Mouse (Mus musculus) hindbrain, embryonic 12.5 days (tissue): Measurements from ENCODE around the gene Med25. TPM values are rescaled to one million over a fixed set of nuclear protein-coding genes. Genes with fewer than 3 reads are reported as not detected.

Source experiments
- ATAC-seq: fragments of 200-750 bp; cut with Nextera tagmentation; 2 replicates; pipeline ENCODE4 v1.8.0; 2017; ENCODE audit warnings: moderate TSS enrichment; ENCODE audit not compliant: low FRiP score
- H3K27ac ChIP-seq: fragments of 300-500 bp; sonication (generic); 2 replicates; pipeline ENCODE4 v1.5.1; 2016; ENCODE audit warnings: mild to moderate bottlenecking
- H3K27me3 ChIP-seq: fragments of 300-500 bp; sonication (generic); 2 replicates; pipeline ENCODE4 v1.6.1; 2016; ENCODE audit warnings: mild to moderate bottlenecking
- H3K36me3 ChIP-seq: fragments of 300-500 bp; sonication (generic); 2 replicates; pipeline ENCODE4 v1.6.1; 2016; ENCODE audit warnings: mild to moderate bottlenecking
- H3K4me1 ChIP-seq: fragments of 300-500 bp; sonication (generic); 2 replicates; pipeline ENCODE4 v1.6.1; 2016
- H3K4me2 ChIP-seq: fragments of 300-500 bp; sonication (generic); replicated peaks from 2 replicates; pipeline ENCODE4 v1.6.1; 2016; ENCODE audit warnings: mild to moderate bottlenecking
- H3K4me3 ChIP-seq: fragments of 300-500 bp; sonication (generic); 2 replicates; pipeline ENCODE4 v1.5.1; 2016; ENCODE audit warnings: mild to moderate bottlenecking
- H3K9ac ChIP-seq: fragments of 300-500 bp; sonication (generic); 2 replicates; pipeline ENCODE4 v1.6.1; 2016; ENCODE audit warnings: mild to moderate bottlenecking, moderate library complexity
- H3K9me3 ChIP-seq: fragments of 300-500 bp; sonication (generic); replicated peaks from 2 replicates; pipeline ENCODE4 v1.6.1; 2016; ENCODE audit warnings: mild to moderate bottlenecking
- WGBS: fragments of 180-500 bp; shearing (Covaris S2); methylation state at CpG from one replicate; pipeline ENCODE4 v1.1.7; 2016; 5-methylcytosine and 5-hydroxymethylcytosine counted together
- polyA plus RNA-seq: library from polyadenylated mRNA; unstranded; fragments of >200 nt; fragmentation: Nextera tagmentation; extraction: Ambion mirVana; gene quantifications from 2 replicates; pipeline ENCODE4 v1.2.1, GENCODE M21; 2016

Med25 gene
- polyA plus RNA-seq, 1 experiment from 2014 or later: 153 TPM

- ATAC-seq: no peak
- Histone ChIP-seq H3K4me3 (no peak overlapping the region), H3K27me3 (no peaks in the 10 kb centered on the region), H3K27ac (no peak overlapping the region), H3K36me3 (peaks cover 6% of the 10 kb centered on the region), H3K9ac (no peak overlapping the region), H3K4me2 (peak overlapping the region; percentile 78; the same call in 1 of the 2 replicates), H3K4me1 (peaks cover 54% of the 10 kb centered on the region), H3K9me3 (no peaks in the 10 kb centered on the region)
- 92% methylated on average over 12 of the region's 12 CpGs for WGBS
Observed at GRCm38 (mm10) chr7:44851625-44852234, 40.8 kb downstream of the Med25 start.

- ATAC-seq: no peak
- Histone ChIP-seq H3K4me3 (peak overlapping the region; percentile 70), H3K4me2 (peak overlapping the region; percentile 78), H3K27me3 (no peaks in the 10 kb centered on the region), H3K9ac (peak overlapping the region; percentile 76), H3K9me3 (no peaks in the 10 kb centered on the region), H3K36me3 (peaks cover 13% of the 10 kb centered on the region), H3K4me1 (peaks cover 49% of the 10 kb centered on the region), H3K27ac (peak overlapping the region; percentile 97; the same call in 1 of the 2 replicates)
- WGBS: 83% methylated on average over 8 of the region's 8 CpGs
Observed at GRCm38 (mm10) chr7:44850789-44851624, 41.5 kb downstream of the Med25 start.

- Histone ChIP-seq H3K27me3 (no peaks in the 10 kb centered on the region), H3K4me2 (peak overlapping the region; percentile 78), H3K36me3 (peaks cover 21% of the 10 kb centered on the region), H3K9ac (peak overlapping the region; percentile 76), H3K4me3 (peak overlapping the region; percentile 70), H3K9me3 (no peaks in the 10 kb centered on the region), H3K27ac (peak overlapping the region; percentile 97), H3K4me1 (peaks cover 46% of the 10 kb centered on the region)
- ATAC-seq: peak; percentile 39
- WGBS: 0% methylated on average over 31 of the region's 33 CpGs
Observed at GRCm38 (mm10) chr7:44850146-44850545, 42.4 kb downstream of the Med25 start.

GRCm38 (mm10) chr7:44849416-44850111 is 42.9 kb downstream of the Med25 start:
- peaks cover 27% of the 10 kb centered on the region for H3K36me3 ChIP-seq
- no peaks in the 10 kb centered on the region for H3K27me3 ChIP-seq
- peak overlapping the region; percentile 78 for H3K4me2 ChIP-seq
- under 1% methylated on average over 41 of the region's 41 CpGs for WGBS
- H3K9me3 ChIP-seq: no peaks in the 10 kb centered on the region
- peaks cover 40% of the 10 kb centered on the region for H3K4me1 ChIP-seq
- peak overlapping the region; percentile 76 for H3K9ac ChIP-seq
- peak overlapping the region; percentile 70 for H3K4me3 ChIP-seq
- H3K27ac ChIP-seq: peak overlapping the region; percentile 97
- peak; percentile 76 for ATAC-seq

GRCm38 (mm10) chr7:44848561-44849415 is 43.7 kb downstream of the Med25 start, which contains the start of the genes Akt1s1 and Tbc1d17:
Gene Akt1s1 (plus strand): TSS chr7:44848991.
Gene Tbc1d17 (minus strand): TSS chr7:44849079.
- Histone ChIP-seq H3K4me3 (peak within 1 kb of the TSS; percentile 70), H3K4me1 (peaks cover 33% of the 10 kb centered on the region), H3K9ac (peak within 1 kb of the TSS; percentile 76), H3K36me3 (peaks cover 35% of the 10 kb centered on the region), H3K9me3 (no peaks in the 10 kb centered on the region), H3K27ac (peak within 1 kb of the TSS; percentile 97), H3K4me2 (peak within 1 kb of the TSS; percentile 78), H3K27me3 (no peaks in the 10 kb centered on the region)
- ATAC-seq: peak; percentile 81
- under 1% methylated on average over 54 of the region's 54 CpGs for WGBS

GRCm38 (mm10) chr7:44847772-44848171 is 44.7 kb downstream of the Med25 start:
- peak overlapping the region; percentile 70 for H3K4me3 ChIP-seq
- peaks cover 25% of the 10 kb centered on the region for H3K4me1 ChIP-seq
- 81% methylated on average over 5 of the region's 5 CpGs for WGBS
- no peak overlapping the region for H3K27ac ChIP-seq
- ATAC-seq: no peak
- H3K36me3 ChIP-seq: peaks cover 43% of the 10 kb centered on the region
- H3K27me3 ChIP-seq: no peaks in the 10 kb centered on the region
- H3K9me3 ChIP-seq: no peaks in the 10 kb centered on the region
- peak overlapping the region; percentile 78 for H3K4me2 ChIP-seq
- H3K9ac ChIP-seq: peak overlapping the region; percentile 59

- 89% methylated on average over 7 of the region's 7 CpGs for WGBS
- Histone ChIP-seq H3K27ac (no peak overlapping the region), H3K4me3 (no peak overlapping the region), H3K4me2 (no peak overlapping the region), H3K27me3 (peaks cover 4% of the 10 kb centered on the region; the same call in 1 of the 2 replicates), H3K4me1 (peaks cover 21% of the 10 kb centered on the region), H3K9me3 (no peaks in the 10 kb centered on the region), H3K36me3 (peaks cover 49% of the 10 kb centered on the region), H3K9ac (peak overlapping the region; percentile 35; the same call in 1 of the 2 replicates)
- no peak for ATAC-seq
Observed at GRCm38 (mm10) chr7:44846804-44847203, 45.7 kb downstream of the Med25 start.

- ATAC-seq: no peak
- Histone ChIP-seq H3K9ac (no peak overlapping the region), H3K4me1 (peaks cover 16% of the 10 kb centered on the region), H3K36me3 (peaks cover 65% of the 10 kb centered on the region), H3K9me3 (no peaks in the 10 kb centered on the region), H3K4me3 (no peak overlapping the region), H3K4me2 (no peak overlapping the region), H3K27me3 (peaks cover 22% of the 10 kb centered on the region), H3K27ac (no peak overlapping the region)
- 92% methylated on average over 10 of the region's 10 CpGs for WGBS
Observed at GRCm38 (mm10) chr7:44845006-44845405, 47.5 kb downstream of the Med25 start.

- peaks cover 65% of the 10 kb centered on the region for H3K36me3 ChIP-seq
- ATAC-seq: no peak
- H3K27ac ChIP-seq: no peak overlapping the region
- peaks cover 16% of the 10 kb centered on the region for H3K4me1 ChIP-seq
- peaks cover 46% of the 10 kb centered on the region for H3K27me3 ChIP-seq
- H3K4me2 ChIP-seq: no peak overlapping the region
- no peak overlapping the region for H3K4me3 ChIP-seq
- no peaks in the 10 kb centered on the region for H3K9me3 ChIP-seq
- no peak overlapping the region for H3K9ac ChIP-seq
- 90% methylated on average over 8 of the region's 8 CpGs for WGBS
Observed at GRCm38 (mm10) chr7:44841825-44842463, 50.6 kb downstream of the Med25 start.

- ATAC-seq: no peak
- no peak overlapping the region for H3K27ac ChIP-seq
- H3K9ac ChIP-seq: peak overlapping the region; percentile 49; the same call in 1 of the 2 replicates
- H3K9me3 ChIP-seq: no peaks in the 10 kb centered on the region
- peaks cover 16% of the 10 kb centered on the region for H3K4me1 ChIP-seq
- H3K36me3 ChIP-seq: peaks cover 52% of the 10 kb centered on the region
- 61% methylated on average over 14 of the region's 14 CpGs for WGBS
- H3K4me3 ChIP-seq: peak overlapping the region; percentile 28; the same call in 1 of the 2 replicates
- peak overlapping the region; percentile 51 for H3K4me2 ChIP-seq
- H3K27me3 ChIP-seq: peaks cover 46% of the 10 kb centered on the region
Observed at GRCm38 (mm10) chr7:44840426-44840825, 52.1 kb downstream of the Med25 start.
